Mouse (Mus musculus) G1E (cell line): ENCODE results near the gene Kif19a. TPM values are rescaled to one million over a fixed set of nuclear protein-coding genes. Genes with fewer than 3 reads are reported as not detected.

ENCODE experiments used
- ATAC-seq: 2 replicates; pipeline ENCODE4 v1.8.0; 2016; ENCODE audit warnings: mild to moderate bottlenecking; ENCODE audit not compliant: insufficient number of reproducible peaks, poor library complexity, low FRiP score, severe bottlenecking; ENCODE audit errors: extremely low read depth
- DNase-seq: peaks from one replicate; pipeline ENCODE4 v3.0.0; 2012; ENCODE audit warnings: low spot score
- H3K27me3 ChIP-seq: 2 replicates; pipeline ENCODE4 v1.6.1; 2012; ENCODE audit warnings: mild to moderate bottlenecking, low read length, inconsistent platforms; ENCODE audit not compliant: insufficient read depth
- H3K36me3 ChIP-seq: replicated peaks from 2 replicates; pipeline ENCODE3; 2012; ENCODE audit warnings: mild to moderate bottlenecking, inconsistent platforms
- H3K4me1 ChIP-seq: 2 replicates; pipeline ENCODE4 v1.6.1; 2012; ENCODE audit warnings: low read depth, low read length, inconsistent platforms, mixed read lengths; ENCODE audit not compliant: insufficient read depth
- H3K4me3 ChIP-seq: 2 replicates; pipeline ENCODE4 v1.5.1; 2012; ENCODE audit warnings: low read depth, mild to moderate bottlenecking, inconsistent platforms, low read length, moderate library complexity, mixed read lengths
- H3K9me3 ChIP-seq: replicated peaks from 2 replicates; pipeline ENCODE4 v1.6.1; 2012; ENCODE audit warnings: inconsistent platforms
- CTCF ChIP-seq: IDR thresholded peaks from 2 replicates; pipeline ENCODE4 v1.5.1; 2012; ENCODE audit warnings: low read depth, low read length, inconsistent platforms, mixed read lengths
- GATA1 ChIP-seq: IDR thresholded peaks from 2 replicates; pipeline ENCODE4 v1.6.1; 2012; ENCODE audit warnings: borderline replicate concordance, low read length, inconsistent platforms, mixed read lengths
- GATA2 ChIP-seq: IDR thresholded peaks from 2 replicates; pipeline ENCODE4 v1.6.1; 2012; ENCODE audit warnings: low read depth, low read length, inconsistent platforms, borderline replicate concordance
- POLR2AphosphoS5 ChIP-seq: IDR thresholded peaks from 2 replicates; pipeline ENCODE4 v1.6.1; 2012; ENCODE audit warnings: low read depth, low read length, inconsistent platforms; ENCODE audit not compliant: insufficient replicate concordance
- TAL1 ChIP-seq: conservative IDR thresholded peaks from 2 replicates; pipeline ENCODE4 v1.6.1; 2012; ENCODE audit warnings: low read depth, low read length, inconsistent platforms, mixed read lengths
- polyA plus RNA-seq: library from polyadenylated mRNA; stranded (reverse); fragments of >175 nt; gene quantifications from 2 replicates; pipeline ENCODE4 v1.2.3, GENCODE M21; 2012
- total RNA-seq, 2 experiments: library from RNA; stranded (forward) in 1 of 2; stranded (reverse) in 1 of 2; fragments of 200-1000 nt in 1 of 2; fragments of >200 nt in 1 of 2; fragmentation: Nextera tagmentation in 1 of 2; gene quantifications; 2 replicates each; pipeline ENCODE4 v1.2.3; 2014 to 2017

Kif19a gene
- total and polyA plus RNA-seq, 3 experiments = not detected

GRCm38 (mm10) chr11:114736913-114737624 lies 28.1 kb upstream of the Kif19a start:
- TF ChIP-seq GATA2 (no peak), CTCF (0 out of 2 replicates have a peak, but pooled peaks have one; percentile 24)
- H3K27me3 ChIP-seq = peaks cover 3% of the 10 kb centered on the region; the same call in 1 of the 2 replicates
- H3K4me3 ChIP-seq = no peak overlapping the region
- DNase-seq = no peak
- peaks cover 74% of the 10 kb centered on the region for H3K9me3 ChIP-seq
- H3K4me1 ChIP-seq = no peaks in the 10 kb centered on the region
- no peaks in the 10 kb centered on the region for H3K36me3 ChIP-seq
- no peak for ATAC-seq

GRCm38 (mm10) chr11:114740598-114740997 lies 24.6 kb upstream of the Kif19a start:
- no peak for TF ChIP-seq POLR2AphosphoS5
- no peak for TF ChIP-seq CTCF
- TF ChIP-seq TAL1 = no peak
- no peak for TF ChIP-seq GATA2
- TF ChIP-seq GATA1 = no peak
- no peaks in the 10 kb centered on the region for H3K27me3 ChIP-seq
- no peak for ATAC-seq

GRCm38 (mm10) chr11:114741451-114741850 lies 23.7 kb upstream of the Kif19a start:
- H3K4me1 ChIP-seq = no peaks in the 10 kb centered on the region
- no peaks in the 10 kb centered on the region for H3K36me3 ChIP-seq
- H3K9me3 ChIP-seq = peaks cover 54% of the 10 kb centered on the region
- no peaks in the 10 kb centered on the region for H3K27me3 ChIP-seq
- no peak for ATAC-seq
- H3K4me3 ChIP-seq = no peak overlapping the region
- no peak for DNase-seq
- TF ChIP-seq TAL1 (no peak), CTCF (no peak), GATA1 (no peak), POLR2AphosphoS5 (no peak), GATA2 (no peak)

More at GRCm38 (mm10) chr11:114740598-114740997, 24.6 kb upstream of the Kif19a start:
- no peaks in the 10 kb centered on the region for H3K36me3 ChIP-seq
- no peaks in the 10 kb centered on the region for H3K4me1 ChIP-seq
- H3K4me3 ChIP-seq = no peak overlapping the region
- H3K9me3 ChIP-seq = peaks cover 59% of the 10 kb centered on the region
- DNase-seq = no peak

GRCm38 (mm10) chr11:114745134-114745533 lies 20.1 kb upstream of the Kif19a start:
- Histone ChIP-seq H3K4me1 (no peaks in the 10 kb centered on the region), H3K36me3 (no peaks in the 10 kb centered on the region), H3K27me3 (no peaks in the 10 kb centered on the region), H3K4me3 (no peak overlapping the region), H3K9me3 (peaks cover 40% of the 10 kb centered on the region)
- ATAC-seq = no peak
- TF ChIP-seq CTCF = peak; percentile 48
- TF ChIP-seq TAL1 = no peak
- DNase-seq = peak; percentile 12

GRCm38 (mm10) chr11:114747564-114748138 lies 17.5 kb upstream of the Kif19a start:
- H3K4me3 ChIP-seq = no peak overlapping the region
- H3K36me3 ChIP-seq = no peaks in the 10 kb centered on the region
- no peaks in the 10 kb centered on the region; the same call in 1 of the 2 replicates for H3K27me3 ChIP-seq
- DNase-seq (no peak), ATAC-seq (no peak)
- H3K4me1 ChIP-seq = no peaks in the 10 kb centered on the region
- no peak for TF ChIP-seq GATA1
- TF ChIP-seq TAL1 = no peak
- no peak for TF ChIP-seq CTCF
- TF ChIP-seq GATA2 = no peak
- TF ChIP-seq POLR2AphosphoS5 = no peak
- peaks cover 44% of the 10 kb centered on the region for H3K9me3 ChIP-seq

- H3K36me3 ChIP-seq = no peaks in the 10 kb centered on the region
- ATAC-seq = no peak
- no peak for DNase-seq
- no peak for TF ChIP-seq GATA1
- TF ChIP-seq CTCF = no peak
- no peak for TF ChIP-seq TAL1
- no peak for TF ChIP-seq POLR2AphosphoS5
- TF ChIP-seq GATA2 = no peak
- H3K27me3 ChIP-seq = no peaks in the 10 kb centered on the region
- H3K4me1 ChIP-seq = no peaks in the 10 kb centered on the region
- peaks cover 84% of the 10 kb centered on the region for H3K9me3 ChIP-seq
- H3K4me3 ChIP-seq = no peak overlapping the region
Observed at GRCm38 (mm10) chr11:114769911-114770310, 4.7 kb downstream of the Kif19a start.
